Mouse (Mus musculus) intestine, postnatal 0 days (tissue): Measurements from ENCODE around the gene Mthfd1. TPM values are rescaled to one million over a fixed set of nuclear protein-coding genes. Genes with fewer than 3 reads are reported as not detected.

Source experiments
- ATAC-seq: fragments of 200-750 bp; cut with Nextera tagmentation; 2 replicates; pipeline ENCODE4 v1.8.0; 2017; ENCODE audit warnings: mild to moderate bottlenecking, moderate TSS enrichment, moderate library complexity
- H3K27ac ChIP-seq: fragments of 300-500 bp; sonication (generic); 2 replicates; pipeline ENCODE4 v1.5.1; 2014; ENCODE audit warnings: mild to moderate bottlenecking, low read depth, low read length, moderate library complexity
- H3K27me3 ChIP-seq: fragments of 300-500 bp; sonication (generic); replicated peaks from 2 replicates; pipeline ENCODE4 v1.6.1; 2014; ENCODE audit warnings: low read length, mixed read lengths; ENCODE audit not compliant: control insufficient read depth, insufficient read depth
- H3K36me3 ChIP-seq: fragments of 300-500 bp; sonication (generic); 2 replicates; pipeline ENCODE4 v1.6.1; 2014; ENCODE audit warnings: mild to moderate bottlenecking, moderate library complexity; ENCODE audit not compliant: control insufficient read depth, insufficient read depth
- H3K4me1 ChIP-seq: fragments of 300-500 bp; sonication (generic); replicated peaks from 2 replicates; pipeline ENCODE4 v1.6.1; 2014; ENCODE audit warnings: antibody characterized with exemption, low read length, mixed read lengths; ENCODE audit not compliant: control insufficient read depth, insufficient read depth
- H3K4me2 ChIP-seq: fragments of 300-500 bp; sonication (generic); replicated peaks from 2 replicates; pipeline ENCODE4 v1.6.1; 2014; ENCODE audit warnings: low read depth, mild to moderate bottlenecking, moderate library complexity
- H3K4me3 ChIP-seq: fragments of 300-500 bp; sonication (generic); 2 replicates; pipeline ENCODE4 v1.5.1; 2014; ENCODE audit warnings: low read depth, low read length
- H3K9ac ChIP-seq: fragments of 300-500 bp; sonication (generic); 2 replicates; pipeline ENCODE4 v1.6.1; 2014; ENCODE audit warnings: mild to moderate bottlenecking, low read depth, low read length
- H3K9me3 ChIP-seq: fragments of 300-500 bp; sonication (generic); 2 replicates; pipeline ENCODE4 v1.6.1; 2016; ENCODE audit warnings: mixed run types; ENCODE audit not compliant: control insufficient read depth
- CTCF ChIP-seq: sonication (generic); IDR thresholded peaks from 2 replicates; pipeline ENCODE4 v1.5.1; 2016; ENCODE audit warnings: low read depth, mild to moderate bottlenecking, control low read depth, antibody characterized with exemption, moderate library complexity
- WGBS: fragments of 180-500 bp; shearing (Covaris S2); extraction: QIAGEN DNeasy Blood & Tissue Kit; methylation state at CpG from one replicate; pipeline ENCODE4 v1.1.7; 2014; 5-methylcytosine and 5-hydroxymethylcytosine counted together
- polyA plus RNA-seq: library from polyadenylated mRNA; unstranded; fragments of >200 nt; fragmentation: Nextera tagmentation; extraction: Ambion mirVana; gene quantifications from 2 replicates; pipeline ENCODE4 v1.2.1, GENCODE M21; 2015

Mthfd1 gene
- polyA plus RNA-seq, 1 experiment from 2014 or later = 18.4 TPM

- ATAC-seq = no peak
- Histone ChIP-seq H3K36me3 (peaks cover 51% of the 10 kb centered on the region), H3K9ac (no peak overlapping the region)
Measured at GRCm38 (mm10) chr12:76287986-76288385, 32.9 kb downstream of the Mthfd1 start.

DNA sequence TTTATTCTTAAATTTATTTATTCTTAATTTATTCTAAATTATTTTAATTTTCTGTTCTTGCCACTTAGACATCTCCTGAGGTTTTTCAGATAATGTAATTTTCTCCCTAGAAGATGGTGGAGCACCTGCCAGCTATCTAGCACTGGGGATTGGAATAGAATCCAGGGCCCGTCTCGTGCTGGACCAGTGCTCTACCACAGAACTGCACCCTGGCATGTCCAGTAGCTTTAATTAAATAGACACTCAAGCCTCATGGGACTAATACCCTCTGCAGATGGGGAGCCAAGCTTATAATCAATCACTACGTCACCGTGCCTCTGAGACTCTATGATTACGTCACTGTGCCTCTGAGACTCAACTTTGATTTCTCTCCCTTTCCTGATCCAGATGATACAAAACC lies 33.4 kb downstream of the Mthfd1 start:
- H3K9me3 ChIP-seq = no peaks in the 10 kb centered on the region
- no peak for TF ChIP-seq CTCF
- no peak overlapping the region for H3K4me2 ChIP-seq
- no peak overlapping the region for H3K27ac ChIP-seq
- ATAC-seq = no peak
- H3K4me1 ChIP-seq = no peaks in the 10 kb centered on the region
- H3K4me3 ChIP-seq = no peak overlapping the region
- no peaks in the 10 kb centered on the region for H3K27me3 ChIP-seq
- H3K36me3 ChIP-seq = peaks cover 46% of the 10 kb centered on the region
- no peak overlapping the region for H3K9ac ChIP-seq
- 85% methylated on average over 5 of the region's 5 CpGs for WGBS

More at GRCm38 (mm10) chr12:76287986-76288385, 32.9 kb downstream of the Mthfd1 start:
- H3K4me2 ChIP-seq = no peak overlapping the region
- 80% methylated on average over 8 of the region's 8 CpGs for WGBS
- H3K27ac ChIP-seq = no peak overlapping the region
- no peaks in the 10 kb centered on the region for H3K9me3 ChIP-seq
- no peaks in the 10 kb centered on the region for H3K27me3 ChIP-seq
- no peak for TF ChIP-seq CTCF
- H3K4me3 ChIP-seq = no peak overlapping the region
- H3K4me1 ChIP-seq = no peaks in the 10 kb centered on the region

DNA sequence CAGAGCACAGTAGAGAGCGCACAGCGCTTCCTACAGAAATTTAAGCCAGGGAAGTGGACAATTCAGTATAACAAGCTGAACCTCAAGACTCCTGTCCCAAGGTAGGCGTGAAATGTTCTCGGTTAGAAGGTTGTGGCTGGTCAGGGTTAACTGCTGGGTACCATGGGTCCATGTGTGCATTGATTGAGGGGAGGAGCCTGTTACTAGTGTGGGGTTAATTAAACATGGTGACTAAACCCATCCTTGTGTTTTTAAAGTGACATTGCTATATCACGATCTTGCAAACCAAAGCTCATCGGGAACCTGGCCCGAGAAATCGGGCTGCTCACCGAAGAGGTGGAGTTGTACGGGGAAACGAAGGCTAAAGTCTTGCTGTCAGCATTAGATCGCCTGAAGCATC lies 34.3 kb downstream of the Mthfd1 start:
- Histone ChIP-seq H3K9ac (no peak overlapping the region), H3K4me1 (no peaks in the 10 kb centered on the region), H3K9me3 (no peaks in the 10 kb centered on the region), H3K27me3 (no peaks in the 10 kb centered on the region), H3K27ac (no peak overlapping the region), H3K36me3 (peaks cover 43% of the 10 kb centered on the region), H3K4me3 (no peak overlapping the region), H3K4me2 (no peak overlapping the region)
- 93% methylated on average over 12 of the region's 12 CpGs for WGBS
- no peak for ATAC-seq
- TF ChIP-seq CTCF = no peak

DNA sequence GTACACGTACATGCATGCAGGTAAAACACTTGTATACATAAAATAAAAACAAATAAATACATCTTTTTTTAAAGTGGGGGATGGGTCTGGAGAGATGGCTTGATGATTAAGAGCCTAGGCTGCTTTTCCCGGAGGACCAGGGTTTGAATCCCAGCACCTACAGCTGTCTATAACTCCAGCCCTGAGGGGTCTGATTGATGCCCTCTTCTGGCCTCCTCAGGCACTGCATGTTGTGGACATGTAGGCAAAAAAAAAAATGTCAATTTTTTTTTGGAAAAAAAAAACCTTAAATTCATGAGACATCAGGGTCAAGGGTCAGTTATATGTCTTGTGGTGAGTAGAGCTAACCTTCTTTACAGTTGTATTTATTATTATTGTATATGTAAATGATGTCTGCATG lies 35.2 kb downstream of the Mthfd1 start:
- H3K9ac ChIP-seq = no peak overlapping the region
- H3K4me3 ChIP-seq = no peak overlapping the region
- H3K4me1 ChIP-seq = no peaks in the 10 kb centered on the region
- H3K27me3 ChIP-seq = no peaks in the 10 kb centered on the region
- H3K4me2 ChIP-seq = no peak overlapping the region
- H3K27ac ChIP-seq = no peak overlapping the region
- 94% methylated on average over 2 of the region's 2 CpGs for WGBS
- TF ChIP-seq CTCF = peak; percentile 50
- peaks cover 48% of the 10 kb centered on the region for H3K36me3 ChIP-seq
- no peaks in the 10 kb centered on the region for H3K9me3 ChIP-seq
- ATAC-seq = no peak

DNA sequence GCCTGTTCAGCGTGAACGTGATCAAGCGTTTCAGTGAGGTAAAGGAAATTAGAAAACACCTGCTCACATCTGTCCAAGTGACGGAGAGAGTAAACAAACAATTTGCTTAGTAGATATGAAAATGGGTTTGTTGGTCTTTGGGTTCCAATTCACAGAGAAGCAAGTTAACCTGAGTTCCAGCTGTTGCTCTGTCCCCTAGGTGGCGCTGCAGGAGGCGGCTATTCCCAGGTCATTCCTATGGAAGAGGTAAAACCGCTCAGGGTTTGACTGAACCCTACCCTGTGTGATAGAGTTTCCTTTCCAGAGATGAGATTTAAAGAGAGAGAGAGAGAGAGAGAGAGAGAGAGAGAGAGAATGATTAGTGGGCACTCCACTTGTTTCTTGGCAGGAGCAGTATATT lies 38.1 kb downstream of the Mthfd1 start:
- Histone ChIP-seq H3K4me1 (no peaks in the 10 kb centered on the region), H3K4me3 (no peak overlapping the region), H3K27me3 (no peaks in the 10 kb centered on the region), H3K4me2 (no peak overlapping the region), H3K27ac (no peak overlapping the region), H3K9me3 (no peaks in the 10 kb centered on the region), H3K9ac (no peak overlapping the region), H3K36me3 (peaks cover 66% of the 10 kb centered on the region)
- peak; percentile 85 for TF ChIP-seq CTCF
- WGBS = 45% methylated on average over 7 of the region's 7 CpGs
- ATAC-seq = no peak

DNA sequence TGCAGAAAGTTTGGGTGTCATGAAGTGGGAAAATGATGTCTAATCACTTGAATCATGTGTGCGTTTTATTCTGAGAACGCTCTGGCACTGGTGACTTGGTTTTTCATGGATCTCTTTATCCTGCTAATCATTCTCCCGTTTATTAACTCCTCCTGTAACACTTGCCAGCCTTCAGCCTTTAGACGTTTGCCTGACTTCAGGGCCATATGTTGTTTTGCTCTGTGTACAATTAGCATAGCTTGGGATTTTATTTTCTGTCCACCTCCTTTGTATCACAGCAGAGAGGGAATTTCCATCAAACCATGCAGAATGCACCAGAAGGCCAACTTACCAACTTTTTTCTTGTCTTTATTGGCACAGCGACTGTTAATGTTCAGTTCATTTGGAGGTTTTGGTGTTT lies 42.7 kb downstream of the Mthfd1 start:
- Histone ChIP-seq H3K36me3 (peaks cover 63% of the 10 kb centered on the region), H3K27ac (no peak overlapping the region), H3K9ac (no peak overlapping the region), H3K9me3 (no peaks in the 10 kb centered on the region), H3K4me2 (no peak overlapping the region), H3K27me3 (no peaks in the 10 kb centered on the region), H3K4me3 (no peak overlapping the region), H3K4me1 (no peaks in the 10 kb centered on the region)
- ATAC-seq = no peak
- TF ChIP-seq CTCF = no peak
- 87% methylated on average over 5 of the region's 5 CpGs for WGBS

- H3K36me3 ChIP-seq = peaks cover 69% of the 10 kb centered on the region
- H3K9ac ChIP-seq = no peak overlapping the region
- no peaks in the 10 kb centered on the region for H3K27me3 ChIP-seq
- no peak overlapping the region for H3K4me2 ChIP-seq
- no peak overlapping the region for H3K27ac ChIP-seq
- WGBS = 87% methylated on average over 9 of the region's 9 CpGs
- ATAC-seq = no peak
- H3K4me1 ChIP-seq = no peaks in the 10 kb centered on the region
- TF ChIP-seq CTCF = no peak
- no peak overlapping the region for H3K4me3 ChIP-seq
- H3K9me3 ChIP-seq = no peaks in the 10 kb centered on the region
Measured at GRCm38 (mm10) chr12:76299361-76299906, 44.3 kb downstream of the Mthfd1 start.
